Mouse (Mus musculus) heart, embryonic 11.5 days (tissue): Measurements from ENCODE around the gene Pkd1l1. TPM values are rescaled to one million over a fixed set of nuclear protein-coding genes. Genes with fewer than 3 reads are reported as not detected.
A peak's percentile ranks its signal among the peaks of the same experiment; 100 is the strongest.

ENCODE experiments used
- ATAC-seq: fragments of 200-750 bp; cut with Nextera tagmentation; replicated peaks from 2 replicates; pipeline ENCODE4 v1.8.0; 2017; ENCODE audit warnings: moderate library complexity; ENCODE audit not compliant: insufficient number of reproducible peaks, low FRiP score, low TSS enrichment
- H3K27ac ChIP-seq: fragments of 300-500 bp; sonication (generic); 2 replicates; pipeline ENCODE4 v1.5.1; 2014; ENCODE audit warnings: mild to moderate bottlenecking, low read depth, low read length
- H3K27me3 ChIP-seq: fragments of 300-500 bp; sonication (generic); 2 replicates; pipeline ENCODE4 v1.6.1; 2014; ENCODE audit warnings: mild to moderate bottlenecking, low read length, mixed read lengths; ENCODE audit not compliant: control insufficient read depth, insufficient read depth
- H3K36me3 ChIP-seq: fragments of 300-500 bp; sonication (generic); 2 replicates; pipeline ENCODE4 v1.6.1; 2014; ENCODE audit warnings: mild to moderate bottlenecking, low read length, moderate library complexity, mixed read lengths; ENCODE audit not compliant: control insufficient read depth, insufficient read depth
- H3K4me1 ChIP-seq: fragments of 300-500 bp; sonication (generic); 2 replicates; pipeline ENCODE4 v1.6.1; 2014; ENCODE audit warnings: low read length; ENCODE audit not compliant: control insufficient read depth, insufficient read depth
- H3K4me2 ChIP-seq: fragments of 300-500 bp; sonication (generic); 2 replicates; pipeline ENCODE4 v1.6.1; 2014; ENCODE audit warnings: mild to moderate bottlenecking, moderate library complexity
- H3K4me3 ChIP-seq: fragments of 300-500 bp; sonication (generic); 2 replicates; pipeline ENCODE4 v1.5.1; 2014; ENCODE audit warnings: low read depth, low read length
- H3K9ac ChIP-seq: fragments of 300-500 bp; sonication (generic); 2 replicates; pipeline ENCODE4 v1.6.1; 2014; ENCODE audit warnings: mild to moderate bottlenecking, low read depth, low read length, moderate library complexity
- H3K9me3 ChIP-seq: fragments of 300-500 bp; sonication (generic); replicated peaks from 2 replicates; pipeline ENCODE4 v1.6.1; 2016; ENCODE audit warnings: low read length; ENCODE audit not compliant: control insufficient read depth
- WGBS: fragments of 180-500 bp; shearing (Covaris S2); extraction: QIAGEN DNeasy Blood & Tissue Kit; methylation state at CpG from one replicate; pipeline ENCODE4 v1.1.7; 2014; ENCODE audit not compliant: insufficient replicate concordance; 5-methylcytosine and 5-hydroxymethylcytosine counted together
- polyA plus RNA-seq: library from polyadenylated mRNA; unstranded; fragments of >200 nt; fragmentation: Nextera tagmentation; extraction: Ambion mirVana; gene quantifications from 2 replicates; pipeline ENCODE4 v1.2.1, GENCODE M21; 2014

Pkd1l1 gene
- polyA plus RNA-seq, 1 experiment from 2014 or later = not detected

DNA sequence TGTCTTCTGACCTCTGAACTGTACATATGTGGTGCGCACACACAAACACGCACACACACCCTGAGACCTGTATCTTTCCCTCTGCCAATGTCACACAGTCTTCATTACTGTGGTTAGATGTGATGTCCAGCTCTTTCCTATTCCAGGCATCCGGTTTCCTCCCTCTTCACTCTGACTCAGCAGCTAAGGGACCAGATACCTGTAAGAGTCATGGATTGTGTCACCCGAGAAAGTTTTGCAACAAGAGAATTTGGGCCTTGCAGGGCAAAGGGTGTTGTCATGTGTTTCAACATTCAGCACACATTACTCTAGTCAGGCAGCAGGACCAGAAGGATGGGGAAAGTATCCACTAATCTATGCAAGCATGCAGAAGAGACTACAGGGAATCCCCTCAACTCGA is 146.5 kb downstream of the Pkd1l1 start:
- no peak overlapping the region for H3K9ac ChIP-seq
- no peak overlapping the region for H3K27ac ChIP-seq
- 76% methylated on average over 5 of the region's 5 CpGs for WGBS
- H3K27me3 ChIP-seq = no peaks in the 10 kb centered on the region
- no peaks in the 10 kb centered on the region for H3K36me3 ChIP-seq
- no peaks in the 10 kb centered on the region for H3K9me3 ChIP-seq
- H3K4me1 ChIP-seq = peaks cover 6% of the 10 kb centered on the region
- no peak overlapping the region for H3K4me2 ChIP-seq
- no peak overlapping the region for H3K4me3 ChIP-seq
- ATAC-seq = no peak

DNA sequence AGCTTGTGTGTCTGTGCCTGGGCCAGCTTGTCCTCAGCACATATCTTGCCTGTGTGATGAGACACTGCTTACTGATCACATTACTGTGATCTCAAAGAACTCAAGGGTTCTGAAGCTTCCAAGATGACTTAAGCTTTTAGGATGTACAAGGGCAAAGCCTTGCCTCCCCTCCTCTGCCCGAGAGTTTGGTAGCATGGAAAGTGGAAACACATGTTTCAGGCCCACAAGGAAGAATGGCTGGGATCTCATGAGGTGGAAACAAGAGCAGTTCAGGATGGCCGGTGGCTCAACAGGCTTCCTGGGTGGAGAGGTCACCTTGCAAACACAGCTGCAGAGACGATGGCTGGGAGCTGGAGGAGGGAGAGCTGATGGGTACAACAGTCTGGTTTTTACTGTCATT is 147.0 kb downstream of the Pkd1l1 start:
- Histone ChIP-seq H3K4me2 (no peak overlapping the region), H3K27ac (no peak overlapping the region), H3K4me1 (peaks cover 6% of the 10 kb centered on the region), H3K36me3 (no peaks in the 10 kb centered on the region), H3K4me3 (no peak overlapping the region), H3K27me3 (no peaks in the 10 kb centered on the region), H3K9ac (no peak overlapping the region), H3K9me3 (no peaks in the 10 kb centered on the region)
- WGBS = 58% methylated on average over 3 of the region's 3 CpGs
- no peak for ATAC-seq

GRCm38 (mm10) chr11:8825413-8825812 is 147.7 kb downstream of the Pkd1l1 start:
- Histone ChIP-seq H3K36me3 (no peaks in the 10 kb centered on the region), H3K9me3 (no peaks in the 10 kb centered on the region), H3K9ac (no peak overlapping the region), H3K27ac (no peak overlapping the region), H3K4me3 (no peak overlapping the region), H3K4me2 (no peak overlapping the region), H3K4me1 (peaks cover 6% of the 10 kb centered on the region), H3K27me3 (no peaks in the 10 kb centered on the region)
- no peak for ATAC-seq
- 89% methylated on average over 3 of the region's 3 CpGs for WGBS

GRCm38 (mm10) chr11:8821403-8821802 is 151.7 kb downstream of the Pkd1l1 start:
- Histone ChIP-seq H3K27ac (no peak overlapping the region), H3K4me2 (no peak overlapping the region), H3K9ac (no peak overlapping the region), H3K9me3 (no peaks in the 10 kb centered on the region), H3K27me3 (no peaks in the 10 kb centered on the region), H3K4me3 (no peak overlapping the region), H3K36me3 (no peaks in the 10 kb centered on the region), H3K4me1 (no peaks in the 10 kb centered on the region; the same call in 1 of the 2 replicates)
- WGBS = 62% methylated on average over 4 of the region's 4 CpGs
- ATAC-seq = no peak

DNA sequence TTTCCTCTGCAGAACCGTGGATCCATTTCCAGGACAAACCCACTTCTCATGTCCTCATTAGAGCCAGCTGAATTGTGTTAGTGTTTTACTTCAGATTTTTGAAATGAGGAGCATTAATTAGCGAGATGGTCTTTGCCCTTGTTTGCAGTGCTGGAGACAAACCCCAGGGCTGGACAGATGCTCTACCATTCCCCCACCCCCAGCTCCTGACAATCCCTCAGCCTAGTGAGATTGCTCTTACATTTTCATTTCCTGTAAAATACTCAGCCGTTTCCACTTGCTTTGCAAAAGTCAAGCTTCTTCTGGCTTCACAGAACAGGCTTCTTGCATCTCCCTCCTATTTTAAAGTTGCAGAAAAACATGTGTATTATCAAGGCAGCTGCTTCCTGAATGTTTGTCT is 155.7 kb downstream of the Pkd1l1 start:
- Histone ChIP-seq H3K9ac (no peak overlapping the region), H3K9me3 (no peaks in the 10 kb centered on the region), H3K27me3 (no peaks in the 10 kb centered on the region), H3K4me2 (no peak overlapping the region), H3K4me1 (no peaks in the 10 kb centered on the region; the same call in 1 of the 2 replicates), H3K27ac (no peak overlapping the region), H3K36me3 (no peaks in the 10 kb centered on the region), H3K4me3 (no peak overlapping the region)
- no peak for ATAC-seq
- WGBS = 53% methylated on average over 3 of the region's 3 CpGs

GRCm38 (mm10) chr11:8814097-8814790 is 158.8 kb downstream of the Pkd1l1 start:
- Histone ChIP-seq H3K4me2 (no peak overlapping the region), H3K27ac (peak overlapping the region; percentile 62; the same call in 1 of the 2 replicates), H3K27me3 (no peaks in the 10 kb centered on the region), H3K36me3 (no peaks in the 10 kb centered on the region), H3K9ac (no peak overlapping the region), H3K9me3 (no peaks in the 10 kb centered on the region), H3K4me3 (no peak overlapping the region), H3K4me1 (peaks cover 4% of the 10 kb centered on the region; the same call in 1 of the 2 replicates)
- WGBS = 45% methylated on average over 4 of the region's 4 CpGs
- ATAC-seq = peak; percentile 52; the same call in 1 of the 2 replicates

DNA sequence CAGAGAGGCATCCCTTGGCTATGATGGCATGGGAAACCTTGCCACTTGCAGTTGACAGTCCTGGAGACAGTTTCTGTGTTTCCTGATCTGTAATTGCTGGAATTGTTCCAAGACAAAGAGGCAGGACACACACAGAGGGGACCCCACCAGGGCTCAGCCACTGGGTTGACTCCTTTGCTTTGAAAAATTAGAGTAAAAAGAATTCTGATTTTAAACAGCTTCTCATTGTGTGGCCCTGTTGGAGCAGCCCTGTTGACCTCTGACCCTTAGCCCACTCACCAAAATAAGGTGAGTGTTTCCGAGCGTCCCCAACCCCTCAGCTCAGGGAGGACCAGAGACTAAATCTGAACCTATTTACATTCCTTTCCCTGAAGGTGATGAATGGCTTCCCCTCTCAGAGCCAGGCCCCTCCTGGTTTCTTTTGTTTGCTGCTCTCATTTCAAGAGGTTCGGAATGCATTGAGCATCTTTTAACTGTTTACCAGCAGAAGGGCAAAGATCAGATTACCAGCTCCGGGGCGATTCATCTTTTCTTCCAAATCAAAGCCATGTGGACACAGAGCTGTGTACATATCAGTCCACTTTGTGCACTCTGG is 161.5 kb downstream of the Pkd1l1 start:
- H3K4me2 ChIP-seq = no peak overlapping the region
- H3K27me3 ChIP-seq = no peaks in the 10 kb centered on the region
- 41% methylated on average over 5 of the region's 5 CpGs for WGBS
- H3K4me3 ChIP-seq = no peak overlapping the region
- H3K9me3 ChIP-seq = no peaks in the 10 kb centered on the region
- no peak for ATAC-seq
- no peak overlapping the region for H3K9ac ChIP-seq
- peaks cover 4% of the 10 kb centered on the region; the same call in 1 of the 2 replicates for H3K4me1 ChIP-seq
- no peaks in the 10 kb centered on the region for H3K36me3 ChIP-seq
- no peak overlapping the region for H3K27ac ChIP-seq

- 58% methylated on average over 1 of the region's 1 CpGs for WGBS
- Histone ChIP-seq H3K9ac (no peak overlapping the region), H3K4me3 (no peak overlapping the region), H3K4me1 (peaks cover 4% of the 10 kb centered on the region; the same call in 1 of the 2 replicates), H3K4me2 (no peak overlapping the region), H3K27ac (no peak overlapping the region), H3K36me3 (no peaks in the 10 kb centered on the region), H3K9me3 (no peaks in the 10 kb centered on the region), H3K27me3 (no peaks in the 10 kb centered on the region)
- no peak for ATAC-seq
Measured at GRCm38 (mm10) chr11:8809644-8810043, 163.4 kb downstream of the Pkd1l1 start.

GRCm38 (mm10) chr11:8807009-8807408 is 166.1 kb downstream of the Pkd1l1 start:
- WGBS = 81% methylated on average over 4 of the region's 4 CpGs
- Histone ChIP-seq H3K4me3 (no peak overlapping the region), H3K9me3 (no peaks in the 10 kb centered on the region), H3K9ac (no peak overlapping the region), H3K4me1 (peaks cover 4% of the 10 kb centered on the region; the same call in 1 of the 2 replicates), H3K36me3 (no peaks in the 10 kb centered on the region), H3K27ac (no peak overlapping the region), H3K4me2 (no peak overlapping the region), H3K27me3 (no peaks in the 10 kb centered on the region)
- no peak for ATAC-seq
